Mouse (Mus musculus): Measurements from ENCODE around the gene Exo5. TPM values are rescaled to one million over a fixed set of nuclear protein-coding genes. Genes with fewer than 3 reads are reported as not detected.

Gene Exo5
- 10.9 and 11.7 TPM in 2 replicates for polyA plus RNA-seq (2012; rRNA removed)

GRCm38 (mm10) chr4:120924554-120925299, at the start of gene Exo5:
Gene Exo5 (minus strand): TSS chr4:120925017.
- TF ChIP-seq CTCF (IDR thresholded peaks at IDR 0.05; ENCODE audit: borderline replicate concordance, control insufficient read depth, extremely low read depth, insufficient read depth, low read length, poor library complexity) (peak; percentile 56; the same call in 1 of the 2 replicates), POLR2A (IDR thresholded peaks at IDR 0.05; ENCODE audit: control insufficient read depth, extremely low read depth, insufficient read depth, low read length, poor library complexity) (peak; percentile 95)
- WGBS, result under 1% methylated on average over 33 of the region's 33 CpGs
- peak within 1 kb of the TSS; percentile 93 for H3K4me3 ChIP-seq (ENCODE audit: control insufficient read depth, insufficient read depth, low read length)
- peaks cover 8% of the 10 kb centered on the region for H3K36me3 ChIP-seq (ENCODE audit: control insufficient read depth, insufficient read depth, low read length)
- no peaks in the 10 kb centered on the region for H3K27me3 ChIP-seq (ENCODE audit: control insufficient read depth, insufficient read depth, low read length)
- peak within 1 kb of the TSS; percentile 66 for H3K27ac ChIP-seq (ENCODE audit: control insufficient read depth, insufficient read depth, low read length)
- no peaks in the 10 kb centered on the region; the same call in 1 of the 2 replicates for H3K4me1 ChIP-seq (replicated peaks; ENCODE audit: control insufficient read depth, insufficient read depth, low read length)
- peak; percentile 95 for DNase-seq

DNA sequence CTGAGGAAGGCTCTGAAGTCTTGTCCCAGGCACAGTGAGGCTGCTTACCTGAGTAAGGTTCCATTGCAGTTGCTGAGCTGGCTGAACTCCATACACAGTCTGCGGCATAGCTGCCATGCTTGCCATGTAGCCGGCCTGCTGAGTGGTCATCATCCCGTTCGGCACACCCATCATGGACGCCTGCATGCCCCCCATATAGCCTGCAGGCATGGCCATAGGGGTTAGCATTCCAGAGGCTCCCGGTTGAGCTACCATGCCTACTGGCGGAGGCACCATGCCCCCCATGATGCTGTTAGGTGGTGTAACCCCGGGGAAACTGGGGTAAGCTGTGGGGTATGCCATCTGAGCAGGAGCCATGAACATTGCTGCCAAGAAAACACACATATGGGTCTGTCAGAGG, 47.0 kb upstream of the Exo5 start:
- Histone ChIP-seq H3K4me3 (ENCODE audit: control insufficient read depth, insufficient read depth, low read length) (no peak overlapping the region), H3K27me3 (ENCODE audit: control insufficient read depth, insufficient read depth, low read length) (no peaks in the 10 kb centered on the region), H3K4me1 (replicated peaks; ENCODE audit: control insufficient read depth, insufficient read depth, low read length) (peaks cover 18% of the 10 kb centered on the region), H3K36me3 (ENCODE audit: control insufficient read depth, insufficient read depth, low read length) (peaks cover 51% of the 10 kb centered on the region), H3K27ac (ENCODE audit: control insufficient read depth, insufficient read depth, low read length) (no peak overlapping the region)
- TF ChIP-seq POLR2A (IDR thresholded peaks at IDR 0.05; ENCODE audit: control insufficient read depth, extremely low read depth, insufficient read depth, low read length, poor library complexity), result no peak
- TF ChIP-seq CTCF (IDR thresholded peaks at IDR 0.05; ENCODE audit: borderline replicate concordance, control insufficient read depth, extremely low read depth, insufficient read depth, low read length, poor library complexity), result no peak
- 96% methylated on average over 8 of the region's 8 CpGs for WGBS
- no peak for DNase-seq

GRCm38 (mm10) chr4:120969382-120970146, 44.7 kb upstream of the Exo5 start:
- no peak overlapping the region for H3K27ac ChIP-seq (ENCODE audit: control insufficient read depth, insufficient read depth, low read length)
- H3K36me3 ChIP-seq (ENCODE audit: control insufficient read depth, insufficient read depth, low read length), result peaks cover 51% of the 10 kb centered on the region
- peaks cover 9% of the 10 kb centered on the region for H3K4me1 ChIP-seq (replicated peaks; ENCODE audit: control insufficient read depth, insufficient read depth, low read length)
- WGBS, result 95% methylated on average over 5 of the region's 5 CpGs
- TF ChIP-seq CTCF (IDR thresholded peaks at IDR 0.05; ENCODE audit: borderline replicate concordance, control insufficient read depth, extremely low read depth, insufficient read depth, low read length, poor library complexity) (peak; percentile 49; the same call in 1 of the 2 replicates), POLR2A (IDR thresholded peaks at IDR 0.05; ENCODE audit: control insufficient read depth, extremely low read depth, insufficient read depth, low read length, poor library complexity) (no peak)
- H3K27me3 ChIP-seq (ENCODE audit: control insufficient read depth, insufficient read depth, low read length), result no peaks in the 10 kb centered on the region
- peak; percentile 52 for DNase-seq
- H3K4me3 ChIP-seq (ENCODE audit: control insufficient read depth, insufficient read depth, low read length), result no peak overlapping the region

- TF ChIP-seq CTCF (IDR thresholded peaks at IDR 0.05; ENCODE audit: borderline replicate concordance, control insufficient read depth, extremely low read depth, insufficient read depth, low read length, poor library complexity) (no peak), POLR2A (IDR thresholded peaks at IDR 0.05; ENCODE audit: control insufficient read depth, extremely low read depth, insufficient read depth, low read length, poor library complexity) (no peak)
- H3K27ac ChIP-seq (ENCODE audit: control insufficient read depth, insufficient read depth, low read length), result no peak overlapping the region
- H3K27me3 ChIP-seq (ENCODE audit: control insufficient read depth, insufficient read depth, low read length), result no peaks in the 10 kb centered on the region
- no peak overlapping the region for H3K4me3 ChIP-seq (ENCODE audit: control insufficient read depth, insufficient read depth, low read length)
- WGBS, result 97% methylated on average over 9 of the region's 9 CpGs
- DNase-seq, result no peak
- peaks cover 5% of the 10 kb centered on the region for H3K4me1 ChIP-seq (replicated peaks; ENCODE audit: control insufficient read depth, insufficient read depth, low read length)
- peaks cover 51% of the 10 kb centered on the region for H3K36me3 ChIP-seq (ENCODE audit: control insufficient read depth, insufficient read depth, low read length)
Measured at GRCm38 (mm10) chr4:120968486-120968885, 43.7 kb upstream of the Exo5 start.

DNA sequence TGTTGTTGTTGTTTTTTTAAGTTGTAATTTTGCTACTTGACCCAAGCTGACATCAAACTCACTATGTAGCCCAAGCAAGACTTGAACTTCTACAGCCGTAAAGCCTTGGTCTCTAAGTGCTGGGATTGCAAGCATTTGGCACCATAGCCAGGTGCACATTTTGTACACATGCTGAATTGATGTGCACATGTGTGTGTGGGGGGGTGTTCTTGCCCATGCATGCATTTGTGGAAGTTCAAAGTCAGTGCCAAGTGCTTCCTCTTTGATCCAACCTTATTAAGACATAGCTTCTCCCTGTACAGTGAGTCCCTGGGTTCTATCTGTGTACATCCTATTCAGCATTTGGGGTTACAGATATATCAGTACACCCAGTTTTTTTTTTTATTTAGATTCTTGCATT, 30.8 kb upstream of the Exo5 start:
- Histone ChIP-seq H3K4me3 (ENCODE audit: control insufficient read depth, insufficient read depth, low read length) (no peak overlapping the region), H3K27ac (ENCODE audit: control insufficient read depth, insufficient read depth, low read length) (no peak overlapping the region), H3K27me3 (ENCODE audit: control insufficient read depth, insufficient read depth, low read length) (no peaks in the 10 kb centered on the region), H3K4me1 (replicated peaks; ENCODE audit: control insufficient read depth, insufficient read depth, low read length) (peaks cover 10% of the 10 kb centered on the region), H3K36me3 (ENCODE audit: control insufficient read depth, insufficient read depth, low read length) (no peaks in the 10 kb centered on the region)
- DNase-seq, result no peak
- WGBS, result 97% methylated on average over 1 of the region's 1 CpGs
- TF ChIP-seq POLR2A (IDR thresholded peaks at IDR 0.05; ENCODE audit: control insufficient read depth, extremely low read depth, insufficient read depth, low read length, poor library complexity) (no peak), CTCF (IDR thresholded peaks at IDR 0.05; ENCODE audit: borderline replicate concordance, control insufficient read depth, extremely low read depth, insufficient read depth, low read length, poor library complexity) (no peak)

DNA sequence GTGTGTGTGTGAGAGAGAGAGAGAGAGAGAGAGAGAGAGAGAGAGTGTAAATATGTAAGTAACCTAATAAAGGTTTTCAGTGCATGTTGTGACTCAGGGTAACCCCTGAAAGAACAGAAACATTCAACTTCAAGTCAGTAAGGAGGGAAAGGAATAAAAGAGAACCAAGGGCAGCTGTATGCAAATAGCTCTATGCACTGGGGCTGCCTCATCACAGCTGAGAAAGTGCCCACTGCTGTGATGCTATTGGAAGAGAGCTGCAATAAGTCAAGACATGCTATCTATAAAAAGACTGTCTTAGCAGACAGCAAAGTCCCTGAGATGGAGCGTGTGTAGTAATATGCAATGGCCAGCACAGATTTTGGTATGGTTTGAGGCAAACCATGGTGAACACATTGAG, 28.9 kb upstream of the Exo5 start:
- Histone ChIP-seq H3K36me3 (ENCODE audit: control insufficient read depth, insufficient read depth, low read length) (no peaks in the 10 kb centered on the region), H3K27ac (ENCODE audit: control insufficient read depth, insufficient read depth, low read length) (no peak overlapping the region), H3K4me3 (ENCODE audit: control insufficient read depth, insufficient read depth, low read length) (no peak overlapping the region), H3K4me1 (replicated peaks; ENCODE audit: control insufficient read depth, insufficient read depth, low read length) (peaks cover 15% of the 10 kb centered on the region), H3K27me3 (ENCODE audit: control insufficient read depth, insufficient read depth, low read length) (no peaks in the 10 kb centered on the region)
- TF ChIP-seq POLR2A (IDR thresholded peaks at IDR 0.05; ENCODE audit: control insufficient read depth, extremely low read depth, insufficient read depth, low read length, poor library complexity) (no peak), CTCF (IDR thresholded peaks at IDR 0.05; ENCODE audit: borderline replicate concordance, control insufficient read depth, extremely low read depth, insufficient read depth, low read length, poor library complexity) (no peak)
- 97% methylated on average over 1 of the region's 1 CpGs for WGBS
- DNase-seq, result no peak

All from thymus, adult 2 months (tissue).